Mouse (Mus musculus): ENCODE results near the gene Dhrs7b.

- TF ChIP-seq EP300 (IDR thresholded peaks at IDR 0.05; ENCODE audit: low read depth) (no peak), CTCF (IDR thresholded peaks at IDR 0.05; ENCODE audit: low read depth) (no peak)
These were observed 3.7 kb upstream of the Dhrs7b start for GRCm38 (mm10) chr11:60826700-60827099.

All from heart, postnatal 0 days (tissue).